Mouse (Mus musculus) heart, adult 2 months (tissue): ENCODE measurements around the gene Plxnb3. TPM values are rescaled to one million over a fixed set of nuclear protein-coding genes. Genes with fewer than 3 reads are reported as not detected.

Experiments used
- DNase-seq, 2 experiments: peaks; one replicate each; pipeline ENCODE4 v3.0.0; 2021
- H3K27ac ChIP-seq: fragments of 200-600 bp; 2 replicates; pipeline ENCODE4 v1.8.1; 2022
- H3K27me3 ChIP-seq: fragments of 200-500 bp; 2 replicates; pipeline ENCODE4 v1.6.1; 2012; ENCODE audit warnings: mild to moderate bottlenecking, low read length, inconsistent platforms, mixed read lengths; ENCODE audit not compliant: control insufficient read depth, insufficient read depth
- H3K36me3 ChIP-seq: fragments of 200-500 bp; 2 replicates; pipeline ENCODE4 v1.6.1; 2012; ENCODE audit warnings: low read length, inconsistent platforms; ENCODE audit not compliant: control insufficient read depth, insufficient read depth
- H3K4me1 ChIP-seq: fragments of 200-500 bp; 2 replicates; pipeline ENCODE4 v1.6.1; 2011; ENCODE audit warnings: low read length; ENCODE audit not compliant: control insufficient read depth, insufficient read depth
- H3K4me3 ChIP-seq: fragments of 200-600 bp; 2 replicates; pipeline ENCODE4 v1.8.1; 2022
- H3K79me2 ChIP-seq: fragments of 200-500 bp; replicated peaks from 2 replicates; pipeline ENCODE4 v1.6.1; 2012; ENCODE audit warnings: mild to moderate bottlenecking, inconsistent platforms, low read length, moderate library complexity, mixed read lengths; ENCODE audit not compliant: control insufficient read depth, insufficient read depth
- H3K9ac ChIP-seq: fragments of 200-500 bp; 2 replicates; pipeline ENCODE4 v1.6.1; 2012; ENCODE audit warnings: low read depth, mild to moderate bottlenecking, control low read depth, inconsistent platforms, low read length, mixed read lengths
- CTCF ChIP-seq: fragments of 200-600 bp; IDR thresholded peaks from 2 replicates; pipeline ENCODE4 v1.8.1; 2022; ENCODE audit warnings: antibody characterized with exemption, mild to moderate bottlenecking, moderate library complexity
- EP300 ChIP-seq: fragments of 200-500 bp; IDR thresholded peaks from 2 replicates; pipeline ENCODE4 v1.6.1; 2011; ENCODE audit warnings: low read depth, low read length, control low read depth; ENCODE audit not compliant: insufficient read depth
- POLR2A ChIP-seq: fragments of 200-500 bp; IDR thresholded peaks from 2 replicates; pipeline ENCODE4 v1.6.1; 2011; ENCODE audit warnings: mild to moderate bottlenecking, low read depth, low read length, control low read depth; ENCODE audit not compliant: insufficient read depth
- WGBS: fragments of 180-500 bp; shearing (Covaris S2); methylation state at CpG from one replicate; pipeline ENCODE4 v1.1.7; 2018; 5-methylcytosine and 5-hydroxymethylcytosine counted together
- intact Hi-C: fragments of 180-260 bp; cut with DNase I; formaldehyde crosslinking; loops from one replicate; pipeline ENCODE4 v1.15.1; 2025
- long read RNA-seq: library from polyadenylated mRNA; stranded (forward); transcript quantifications from one replicate; pipeline ENCODE4 v2.0.0, GENCODE M21; 2021
- polyA plus RNA-seq: library from polyadenylated mRNA; depleted of rRNA; stranded (reverse); fragments of >200 nt; gene quantifications from 2 replicates; pipeline ENCODE4 v1.2.3, GENCODE M21; 2012; rRNA removed
- total RNA-seq, 2 experiments: library from RNA; stranded (reverse); gene quantifications; 2 replicates each; pipeline ENCODE4 v1.2.3; 2021

Gene Plxnb3
- 1 to 10 TPM; 1.0 to 2.0 TPM for total RNA-seq
- polyA plus RNA-seq, result 4.5 and 4.7 TPM in 2 replicates
- long read RNA-seq, partial matches to known transcripts, result 0 of 1 reads
- long read RNA-seq, other reads (novel, unspliced or antisense), result 1 of 1 reads

DNA sequence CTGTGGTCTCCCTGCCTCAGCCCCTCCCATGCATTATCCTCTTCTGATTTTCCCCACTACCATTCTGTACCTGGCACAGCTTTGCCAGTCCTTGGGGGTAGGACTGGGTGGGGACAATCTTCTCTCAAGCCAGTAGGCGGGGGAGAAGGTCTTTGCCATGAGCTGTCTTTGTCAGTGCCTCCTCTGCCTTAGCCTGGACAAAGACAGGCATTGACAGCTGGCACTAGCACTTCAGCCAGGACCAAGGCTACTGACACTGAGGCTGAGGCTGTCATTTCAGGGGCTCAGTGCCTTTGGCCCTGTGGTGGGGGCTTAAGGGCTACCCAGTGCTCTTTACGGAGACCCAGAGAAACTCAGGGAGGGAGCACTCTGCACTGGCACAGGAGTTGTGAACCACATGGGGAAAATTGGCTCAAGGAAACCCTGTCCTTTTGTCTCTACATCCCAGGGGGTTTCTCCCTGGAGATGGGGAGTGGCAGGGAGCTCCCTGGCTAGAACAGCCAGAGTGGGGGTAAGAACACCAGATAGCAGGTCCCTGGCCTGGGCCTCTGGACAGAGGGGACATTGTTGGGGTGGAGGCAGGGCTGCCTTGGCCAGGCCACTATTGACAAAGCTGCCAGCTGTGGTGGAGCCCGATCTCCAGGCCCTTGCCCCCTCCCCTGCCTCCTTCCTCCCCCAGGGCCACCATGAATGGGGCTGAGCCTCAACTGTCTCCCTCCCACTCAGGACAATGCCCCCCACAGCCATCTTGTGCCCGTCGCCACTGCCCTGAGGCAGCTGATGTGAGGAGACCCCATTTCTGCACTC lies at the start of gene Plxnb3:
TSS of gene Plxnb3 (plus strand) at position 757 of the 807 bp plus-strand sequence.
- no peak within 1 kb of the TSS for H3K27ac ChIP-seq
- WGBS, result 78% methylated on average over 5 of the region's 5 CpGs
- intact Hi-C loops, result no loop called here
- H3K4me3 ChIP-seq, result no peak within 1 kb of the TSS
- no peaks in the 10 kb centered on the region for H3K79me2 ChIP-seq
- H3K36me3 ChIP-seq, result no peaks in the 10 kb centered on the region
- no peak within 1 kb of the TSS for H3K9ac ChIP-seq
- DNase-seq, result no peak
- H3K27me3 ChIP-seq, result no peaks in the 10 kb centered on the region
- peaks cover 4% of the 10 kb centered on the region; the same call in 1 of the 2 replicates for H3K4me1 ChIP-seq
- TF ChIP-seq EP300, result no peak
- no peak for TF ChIP-seq CTCF
- no peak for TF ChIP-seq POLR2A

DNA sequence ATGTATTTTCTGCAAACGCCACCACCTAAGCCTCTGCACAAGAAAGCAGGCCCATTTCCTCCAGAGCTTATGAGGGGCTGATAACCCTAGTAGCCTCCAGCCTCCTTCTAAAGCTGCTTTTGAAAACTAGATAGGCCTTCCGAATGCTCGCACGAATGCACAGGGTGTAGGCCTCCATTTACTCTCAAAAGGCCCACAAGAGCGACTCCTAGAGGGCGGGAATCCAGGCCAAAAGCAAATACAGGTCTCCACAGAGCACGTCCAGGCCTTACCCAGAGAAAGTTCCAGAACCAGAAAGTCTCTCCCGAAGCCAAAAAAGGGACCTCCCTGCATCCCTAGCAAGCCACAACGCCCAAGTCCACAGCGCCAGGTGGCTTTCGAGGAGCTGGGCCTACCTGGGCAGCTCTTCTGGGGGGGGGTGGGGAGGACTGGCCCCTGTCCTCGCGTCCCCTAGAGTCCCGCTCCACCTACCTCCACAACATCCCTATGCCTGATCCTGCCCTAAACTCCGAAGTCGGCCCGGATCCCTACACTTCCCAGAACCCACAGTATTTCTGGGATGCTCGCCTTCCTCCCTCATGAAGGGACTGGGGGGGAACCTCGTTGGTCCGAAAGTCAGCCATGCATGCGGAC lies 41.3 kb upstream of the Plxnb3 start:
- intact Hi-C loops, result loop anchor here (2.0 to 10.0 kb wide), 3 partner anchors 43 to 239 kb away; partner anchors contain the start of genes Idh3g, Slc6a8 and Ssr4
- H3K79me2 ChIP-seq, result no peaks in the 10 kb centered on the region
- H3K4me3 ChIP-seq, result peak overlapping the region; percentile 63
- peak; percentile 44 for TF ChIP-seq CTCF
- TF ChIP-seq EP300, result no peak
- no peaks in the 10 kb centered on the region for H3K27me3 ChIP-seq
- H3K4me1 ChIP-seq, result peaks cover 12% of the 10 kb centered on the region
- peak; percentile 37 to 38 for DNase-seq
- H3K9ac ChIP-seq, result peak overlapping the region; percentile 79
- 19% methylated on average over 21 of the region's 21 CpGs for WGBS
- H3K27ac ChIP-seq, result peak overlapping the region; percentile 92
- peaks cover 5% of the 10 kb centered on the region for H3K36me3 ChIP-seq

DNA sequence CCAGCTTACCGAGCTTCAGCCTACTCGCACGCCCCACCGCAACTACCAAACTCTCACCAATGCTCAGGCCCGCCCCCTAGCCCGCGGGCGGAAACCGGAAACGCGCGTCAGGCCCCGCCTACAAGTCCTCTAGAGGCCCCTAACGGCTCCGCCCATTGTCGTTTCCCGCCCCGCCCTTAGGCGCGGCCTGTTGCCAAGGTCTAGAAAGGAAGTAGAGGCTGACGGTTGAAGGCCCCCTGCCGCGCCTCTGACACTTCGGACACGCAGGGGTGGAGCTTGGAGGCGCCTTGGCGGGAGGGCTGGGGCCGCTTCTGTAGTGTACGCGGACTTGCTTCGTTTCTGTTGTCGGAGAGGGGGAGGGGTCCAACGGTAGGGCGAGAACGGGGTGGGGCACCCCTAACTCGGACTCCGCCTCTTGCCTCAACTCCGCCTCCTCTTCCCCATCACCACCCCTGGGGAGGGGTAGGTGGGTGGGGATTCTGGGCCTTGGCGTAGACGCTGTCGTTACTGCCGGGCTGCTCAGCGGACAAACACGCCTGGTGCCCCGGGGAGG lies 40.7 kb upstream of the Plxnb3 start, which contains the start of the genes Bcap31 and Abcd1:
TSS of gene Bcap31 (minus strand) at position 67 of the 553 bp plus-strand sequence.
TSS of gene Abcd1 (plus strand) at position 489 of the 553 bp plus-strand sequence.
- H3K27me3 ChIP-seq, result no peaks in the 10 kb centered on the region

DNA sequence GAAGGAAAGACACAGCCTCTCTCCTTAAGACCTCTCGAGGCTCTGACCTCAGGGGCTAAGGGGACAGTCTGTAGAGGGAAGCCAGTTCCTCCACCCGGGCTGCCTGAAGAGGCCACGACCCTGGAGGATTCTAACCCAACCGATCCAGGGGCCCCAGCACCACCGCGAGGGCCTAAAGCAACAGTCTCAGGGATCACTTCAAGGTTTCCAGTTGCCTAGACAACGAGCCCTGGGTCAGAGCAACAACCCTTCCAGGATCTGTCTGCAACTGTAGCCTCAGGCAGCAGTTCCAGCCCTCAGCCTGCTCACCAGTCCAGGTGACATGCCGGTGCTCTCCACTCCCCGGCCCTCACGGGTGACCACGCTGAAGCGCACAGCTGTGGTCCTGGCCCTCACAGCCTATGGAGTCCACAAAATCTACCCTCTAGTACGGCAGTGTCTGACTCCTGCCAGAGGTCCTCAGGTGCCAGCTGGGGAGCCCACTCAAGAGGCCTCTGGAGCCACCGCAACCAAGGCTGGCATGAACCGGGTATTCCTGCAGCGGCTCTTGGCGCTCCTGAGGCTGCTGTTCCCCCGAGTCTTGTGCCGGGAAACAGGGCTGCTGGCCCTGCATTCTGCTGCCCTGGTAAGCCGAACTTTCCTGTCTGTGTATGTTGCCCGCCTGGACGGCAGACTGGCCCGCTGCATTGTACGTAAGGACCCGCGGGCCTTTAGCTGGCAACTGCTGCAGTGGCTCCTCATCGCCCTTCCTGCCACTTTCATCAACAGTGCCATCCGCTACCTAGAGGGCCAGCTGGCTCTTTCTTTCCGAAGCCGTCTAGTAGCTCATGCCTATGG lies 40.0 kb upstream of the Plxnb3 start:
- 25% methylated on average over 30 of the region's 30 CpGs for WGBS
- no peak for TF ChIP-seq CTCF
- TF ChIP-seq POLR2A, result peak; percentile 72; the same call in 1 of the 2 replicates
- H3K4me3 ChIP-seq, result peak overlapping the region; percentile 63
- H3K79me2 ChIP-seq, result no peaks in the 10 kb centered on the region
- H3K27ac ChIP-seq, result peak overlapping the region; percentile 92
- H3K9ac ChIP-seq, result peak overlapping the region; percentile 95
- intact Hi-C loops, result loop anchor here (2.0 to 10.0 kb wide), 3 partner anchors 44 to 238 kb away; partner anchors contain the start of genes Idh3g, Slc6a8 and Ssr4
- peak in 1 of 2 experiments; percentile 35 for DNase-seq
- H3K36me3 ChIP-seq, result peaks cover 10% of the 10 kb centered on the region
- no peaks in the 10 kb centered on the region for H3K27me3 ChIP-seq
- peaks cover 14% of the 10 kb centered on the region for H3K4me1 ChIP-seq

More for the DNA sequence above, 40.7 kb upstream of the Plxnb3 start, which contains the start of the genes Bcap31 and Abcd1:
- WGBS, result 20% methylated on average over 45 of the region's 45 CpGs
- H3K4me1 ChIP-seq, result peaks cover 14% of the 10 kb centered on the region
- H3K79me2 ChIP-seq, result no peaks in the 10 kb centered on the region
- DNase-seq, result peak; percentile 93 to 95
- peak within 1 kb of the TSS; percentile 63 for H3K4me3 ChIP-seq
- H3K9ac ChIP-seq, result peak within 1 kb of the TSS; percentile 95
- no peak for TF ChIP-seq CTCF
- peak; percentile 85 for TF ChIP-seq POLR2A
- 0 out of 2 replicates have a peak, but pooled peaks have one; percentile 7 for TF ChIP-seq EP300
- H3K27ac ChIP-seq, result peak within 1 kb of the TSS; percentile 92
- intact Hi-C loops, result loop anchor here (2.0 to 10.0 kb wide), 3 partner anchors 43 to 239 kb away; partner anchors contain the start of genes Idh3g, Slc6a8 and Ssr4
- peaks cover 10% of the 10 kb centered on the region for H3K36me3 ChIP-seq

DNA sequence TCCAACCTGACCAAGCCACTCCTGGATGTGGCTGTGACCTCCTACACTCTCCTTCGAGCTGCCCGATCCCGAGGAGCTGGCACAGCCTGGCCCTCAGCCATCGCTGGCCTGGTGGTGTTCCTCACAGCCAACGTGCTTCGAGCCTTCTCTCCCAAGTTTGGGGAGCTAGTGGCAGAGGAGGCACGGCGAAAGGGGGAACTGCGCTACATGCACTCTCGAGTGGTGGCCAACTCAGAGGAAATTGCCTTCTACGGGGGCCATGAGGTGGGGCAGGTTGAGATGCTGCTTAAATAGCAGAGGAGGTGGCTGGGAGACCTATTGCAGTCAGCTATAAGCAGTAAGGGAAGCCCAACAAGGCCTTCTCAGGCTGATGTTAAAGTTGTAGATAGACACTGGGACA lies 39.2 kb upstream of the Plxnb3 start:
- no peaks in the 10 kb centered on the region for H3K79me2 ChIP-seq
- no peaks in the 10 kb centered on the region for H3K27me3 ChIP-seq
- intact Hi-C loops, result loop anchor here (2.0 to 10.0 kb wide), 3 partner anchors 45 to 237 kb away; partner anchors contain the start of genes Idh3g, Slc6a8 and Ssr4
- H3K4me3 ChIP-seq, result peak overlapping the region; percentile 63
- H3K9ac ChIP-seq, result peak overlapping the region; percentile 95
- H3K36me3 ChIP-seq, result peaks cover 10% of the 10 kb centered on the region
- H3K4me1 ChIP-seq, result peaks cover 14% of the 10 kb centered on the region
- peak overlapping the region; percentile 92 for H3K27ac ChIP-seq
- 36% methylated on average over 11 of the region's 11 CpGs for WGBS
- no peak for TF ChIP-seq CTCF
- TF ChIP-seq POLR2A, result no peak
- TF ChIP-seq EP300, result no peak
- DNase-seq, result peak; percentile 37 to 43
